Mouse (Mus musculus) liver, adult 2 months (tissue): Measurements from ENCODE around the gene Vsir.

Source experiments
- CTCF ChIP-seq: fragments of 200-500 bp; IDR thresholded peaks from 2 replicates; pipeline ENCODE4 v1.5.1; 2011; ENCODE audit warnings: low read depth, low read length, control low read depth
- POLR2A ChIP-seq: fragments of 200-500 bp; IDR thresholded peaks from 2 replicates; pipeline ENCODE4 v1.6.1; 2011; ENCODE audit warnings: low read length, control low read depth; ENCODE audit not compliant: insufficient read depth; ENCODE audit errors: extremely low read depth

DNA sequence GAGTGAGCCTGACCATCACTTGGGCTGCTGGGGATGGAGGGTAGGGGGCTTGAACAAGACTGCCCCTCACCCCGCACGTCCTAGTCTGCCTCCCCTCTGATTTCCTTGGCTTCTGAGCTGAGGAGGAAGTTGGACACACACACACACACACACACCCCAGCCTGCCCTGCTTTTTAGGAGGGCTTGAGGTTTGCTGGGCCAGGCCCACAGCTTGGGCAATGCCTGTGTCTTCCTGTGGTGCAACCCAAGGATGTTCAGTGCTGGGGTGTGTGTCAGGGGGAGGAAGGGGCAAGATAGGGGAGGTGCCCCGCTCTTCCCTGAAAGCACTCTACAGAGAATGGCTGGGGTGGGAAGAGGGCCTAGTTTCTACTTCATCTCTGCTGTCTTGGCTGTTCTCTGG lies 2.5 kb upstream of the Vsir start:
- TF ChIP-seq POLR2A (no peak), CTCF (no peak)
